Mouse (Mus musculus) adrenal gland (tissue): ENCODE measurements around the gene Als2.

Experiments used
- intact Hi-C: fragments of 180-260 bp; cut with DNase I; formaldehyde crosslinking; loops from one replicate; pipeline ENCODE4 v1.15.1; 2025
- long read RNA-seq, 2 experiments: library from polyadenylated mRNA; unstranded; transcript quantifications; one replicate each; pipeline ENCODE4 v2.0.0; 2020; ENCODE audit warnings: borderline replicate concordance in 1 of 2; ENCODE audit not compliant: insufficient replicate concordance in 1 of 2

Als2 gene
- long read RNA-seq, experiment 1, partial matches to known transcripts, result 1 of 4 reads
- long read RNA-seq, experiment 1, other reads (novel, unspliced or antisense), result 2 of 4 reads
- long read RNA-seq, experiment 2, partial matches to known transcripts, result 1 of 1 reads
- long read RNA-seq, experiment 2, other reads (novel, unspliced or antisense), result 0 of 1 reads

- intact Hi-C loops, result loop anchor here (5.0 to 10.0 kb wide), 3 partner anchors 95 to 465 kb away; no protein-coding TSS in a partner anchor
Measured at GRCm38 (mm10) chr1:59236856-59237441, at the start of gene Als2. Gene Als2 (minus strand): TSS chr1:59237231.

DNA sequence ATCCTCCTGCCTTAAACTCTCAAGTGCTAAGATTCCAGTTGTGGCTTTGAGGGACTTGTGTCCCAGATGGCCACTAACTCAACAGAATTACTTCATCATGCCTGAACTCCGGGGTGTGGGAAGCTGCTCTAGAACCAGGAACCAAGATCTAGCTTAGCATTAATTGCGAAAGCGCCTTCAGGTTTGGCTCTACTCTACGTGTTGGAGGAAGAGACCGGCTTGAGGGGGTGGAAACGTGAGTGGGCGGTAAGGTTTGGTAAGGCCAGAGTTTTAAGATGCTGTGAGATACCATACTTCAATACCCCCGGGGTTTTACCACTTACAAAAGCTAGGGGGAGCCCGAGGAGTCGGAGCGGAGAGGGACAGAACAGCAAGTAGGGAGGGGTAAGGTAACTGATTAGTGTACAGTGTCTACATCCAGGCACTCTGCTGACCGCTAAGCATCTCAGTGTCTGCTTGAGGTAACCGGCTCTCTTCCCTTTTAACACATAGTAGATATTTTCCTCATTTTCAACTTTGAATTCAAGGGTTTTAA, 49.4 kb upstream of the Als2 start:
- intact Hi-C loops, result no loop called here

- intact Hi-C loops, result no loop called here
Measured at GRCm38 (mm10) chr1:59285880-59286279, 48.8 kb upstream of the Als2 start.

GRCm38 (mm10) chr1:59272189-59272588, 35.2 kb upstream of the Als2 start:
- intact Hi-C loops, result no loop called here

DNA sequence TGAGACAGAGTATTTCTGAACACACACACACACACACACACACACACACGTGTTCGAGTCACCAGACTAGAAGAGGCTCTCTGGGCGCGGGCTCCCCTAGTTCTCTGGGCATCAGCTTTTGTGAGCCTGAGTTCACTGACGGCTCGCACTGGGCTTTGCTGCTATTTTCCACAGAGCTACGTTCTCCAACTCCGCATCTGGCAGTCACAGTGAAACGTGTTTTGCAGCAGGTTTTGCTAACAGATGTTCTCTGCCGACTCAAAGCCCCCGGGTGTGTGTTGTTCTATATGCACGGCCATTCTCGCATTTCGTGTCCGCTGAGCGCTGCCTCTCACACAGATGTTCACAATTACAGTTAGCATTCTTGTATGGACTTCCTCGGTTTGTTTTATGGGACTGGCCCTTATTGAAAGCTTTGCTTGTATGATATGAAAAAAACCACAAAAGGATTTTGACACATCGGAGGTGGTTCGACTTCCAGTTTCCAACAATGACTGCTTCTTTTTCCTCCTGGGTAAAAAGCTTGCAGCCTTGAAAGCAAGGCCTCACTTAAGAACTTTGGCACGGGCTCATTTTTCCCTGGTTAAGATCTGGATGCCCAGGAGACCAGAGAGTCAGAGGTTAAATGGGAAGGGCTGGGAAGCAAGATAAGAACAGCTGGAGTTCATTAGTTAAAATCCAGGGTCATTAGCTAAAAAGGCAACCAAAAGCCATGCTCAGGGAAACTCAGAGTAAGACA, 33.1 kb upstream of the Als2 start:
- intact Hi-C loops, result no loop called here

DNA sequence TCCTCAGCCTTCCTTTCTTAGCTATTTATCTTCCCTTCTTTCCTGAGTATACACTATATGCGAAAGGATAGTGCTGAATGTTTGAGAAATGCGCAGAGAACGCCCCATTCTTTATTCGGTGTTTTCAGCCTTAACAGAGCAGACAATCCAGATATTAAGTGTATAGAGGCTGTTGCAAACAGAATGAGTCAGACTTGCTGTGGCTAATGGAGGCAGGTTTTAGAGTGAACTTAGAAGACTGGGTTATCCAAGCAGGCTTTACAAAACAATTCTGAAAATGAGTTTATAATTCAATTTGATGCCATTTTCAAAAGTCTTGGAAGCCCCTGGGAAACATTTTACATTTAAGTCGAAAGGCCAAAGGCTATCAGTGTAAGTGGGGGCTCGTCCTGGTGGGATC, 32.4 kb upstream of the Als2 start:
- intact Hi-C loops, result no loop called here

DNA sequence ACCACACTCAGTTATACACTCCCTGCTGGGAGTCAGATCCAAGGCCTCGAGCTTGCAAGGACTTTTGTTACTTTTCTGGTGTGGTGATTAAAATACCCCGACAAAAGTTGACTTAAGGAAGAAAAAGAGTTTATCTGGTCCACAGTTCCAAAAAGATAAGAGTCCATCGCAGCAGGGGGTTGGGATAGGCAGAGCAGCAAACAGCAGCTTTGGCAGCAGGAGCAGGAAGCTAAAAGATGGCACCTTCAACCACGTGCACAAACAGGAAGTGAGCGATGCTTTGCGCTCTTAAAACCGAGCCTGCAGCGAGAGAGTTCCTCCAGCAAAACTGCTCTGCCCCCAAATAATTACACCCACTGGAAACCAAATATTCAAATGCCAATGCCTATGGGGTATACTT, 31.9 kb upstream of the Als2 start:
- intact Hi-C loops, result no loop called here

GRCm38 (mm10) chr1:59257736-59258135, 20.7 kb upstream of the Als2 start:
- intact Hi-C loops, result no loop called here

GRCm38 (mm10) chr1:59256751-59257231, 19.8 kb upstream of the Als2 start, which contains the start of gene Cdk15:
Gene Cdk15 (plus strand): TSS chr1:59256906.
- intact Hi-C loops, result no loop called here

DNA sequence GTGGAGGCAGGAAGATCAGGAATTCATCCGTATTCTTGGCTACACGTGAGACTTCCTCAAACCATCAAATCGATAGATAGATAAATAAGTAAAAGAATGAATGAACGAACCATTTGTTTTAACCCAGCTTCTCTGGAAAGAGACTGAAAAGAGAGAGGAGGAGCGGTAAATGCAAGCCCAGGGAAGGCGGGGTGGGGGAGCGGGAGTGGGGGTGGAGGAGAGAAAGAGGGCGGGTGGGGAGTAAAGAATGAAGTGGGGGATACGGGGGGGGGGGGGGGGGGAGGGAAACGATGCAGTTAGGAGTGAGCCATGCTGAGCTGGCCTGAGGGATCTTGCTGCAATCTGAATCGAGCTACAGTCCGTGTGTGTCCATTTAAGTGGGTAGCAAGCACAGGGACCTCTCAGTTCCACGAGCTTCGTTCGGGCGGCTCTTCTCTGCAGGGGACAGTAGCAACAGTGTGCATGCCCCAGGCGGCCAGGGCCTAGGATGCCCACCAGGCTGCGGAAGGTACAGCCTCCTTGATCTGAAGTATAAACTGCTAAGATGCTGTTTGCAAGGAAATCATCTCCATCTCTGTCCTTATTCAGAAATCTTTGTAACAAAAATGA, 16.4 kb upstream of the Als2 start:
- intact Hi-C loops, result no loop called here

- intact Hi-C loops, result no loop called here
Measured at GRCm38 (mm10) chr1:59252762-59253161, 15.7 kb upstream of the Als2 start.

DNA sequence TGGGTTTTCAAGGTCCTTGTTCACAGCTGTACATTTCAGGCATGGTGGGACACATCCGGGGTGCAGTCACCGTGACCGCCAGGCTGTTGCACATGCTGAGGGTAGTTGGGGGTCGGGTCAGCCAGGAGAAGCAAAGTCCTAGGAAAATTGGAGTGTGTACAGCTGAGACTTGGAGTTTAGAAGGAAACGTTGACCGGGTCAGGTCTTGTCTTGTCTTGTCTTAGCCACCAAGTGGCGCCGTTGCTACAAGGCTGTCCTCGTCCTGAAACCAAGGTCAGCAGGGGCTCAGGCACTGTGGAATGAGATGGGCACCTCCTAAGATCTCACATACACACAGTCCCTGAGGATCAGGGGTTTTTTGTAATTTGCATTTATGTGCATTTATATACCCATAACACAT, 10.6 kb upstream of the Als2 start:
- intact Hi-C loops, result loop anchor here (5.0 to 10.0 kb wide), 2 partner anchors 243 to 375 kb away; no protein-coding TSS in a partner anchor

GRCm38 (mm10) chr1:59243770-59244169, 6.7 kb upstream of the Als2 start:
- intact Hi-C loops, result loop anchor here (10.0 kb wide), 1 partner anchor 239 kb away; no protein-coding TSS in a partner anchor

- intact Hi-C loops, result loop anchor here (5.0 to 10.0 kb wide), 3 partner anchors 95 to 465 kb away; no protein-coding TSS in a partner anchor
Measured at GRCm38 (mm10) chr1:59237614-59238211, 682 bp upstream of the Als2 start.

- intact Hi-C loops, result no loop called here
Measured at GRCm38 (mm10) chr1:59229187-59229586, 7.8 kb downstream of the Als2 start.

GRCm38 (mm10) chr1:59228552-59228951, 8.5 kb downstream of the Als2 start:
- intact Hi-C loops, result no loop called here

DNA sequence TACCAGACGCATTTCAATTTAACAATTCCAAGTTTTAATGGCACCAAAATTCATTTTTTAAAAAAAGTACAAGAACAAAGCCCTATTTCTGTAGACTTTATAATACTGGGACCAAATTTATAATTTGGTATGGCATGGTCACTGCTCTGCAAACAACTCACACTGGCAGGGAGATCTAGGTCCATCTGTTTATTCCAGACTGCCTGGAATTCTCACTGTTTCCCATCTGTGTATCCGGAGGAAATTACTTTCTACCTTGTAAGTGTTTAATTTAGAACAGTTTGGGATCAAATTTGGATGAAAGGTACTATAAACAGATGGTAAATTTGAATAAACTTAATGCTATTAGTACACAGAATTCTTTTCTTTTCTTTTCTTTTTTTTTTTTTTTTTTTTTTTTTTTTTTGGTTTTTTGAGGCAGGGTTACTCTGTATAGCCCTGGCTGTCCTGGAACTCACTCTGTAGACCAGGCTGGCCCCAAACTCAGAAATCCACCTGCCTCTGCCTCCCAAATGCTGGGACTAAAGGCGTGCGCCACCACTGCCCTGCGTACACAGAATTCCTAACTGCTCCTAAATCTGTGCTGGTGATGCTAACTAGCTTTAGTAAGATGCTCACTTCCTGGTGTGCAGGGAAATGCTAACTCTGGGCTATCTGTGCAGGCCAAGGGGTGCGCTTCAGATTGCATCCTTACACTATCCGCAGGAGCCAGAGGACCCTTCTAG, 14.8 kb downstream of the Als2 start:
- intact Hi-C loops, result no loop called here

DNA sequence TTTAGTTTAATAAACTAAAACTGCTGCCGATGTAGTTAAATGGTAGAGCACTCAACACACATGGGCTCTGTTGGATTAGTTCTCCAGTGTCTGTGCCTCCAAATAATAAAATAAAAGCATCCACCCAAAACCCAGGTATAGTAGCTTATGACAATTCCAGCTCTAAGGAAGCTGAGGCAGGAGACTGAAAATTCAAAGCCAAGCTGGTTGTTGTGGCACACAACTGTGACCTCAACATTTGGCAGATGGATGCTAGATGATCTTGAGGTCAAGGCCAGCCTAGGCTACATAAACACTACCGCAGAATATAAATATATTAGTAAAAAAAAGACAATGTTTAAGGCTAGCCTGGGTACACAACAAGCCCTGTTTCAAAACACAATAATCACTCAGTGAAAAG, 15.4 kb downstream of the Als2 start:
- intact Hi-C loops, result no loop called here

- intact Hi-C loops, result no loop called here
Measured at GRCm38 (mm10) chr1:59220371-59220770, 16.7 kb downstream of the Als2 start.

GRCm38 (mm10) chr1:59215446-59215845, 21.6 kb downstream of the Als2 start:
- intact Hi-C loops, result no loop called here
